Mouse (Mus musculus): ENCODE results near the gene Fer1l5.

GRCm38 (mm10) chr1:36356955-36357695 is 15.0 kb upstream of the Fer1l5 start:
- TF ChIP-seq POLR2A (IDR thresholded peaks at IDR 0.05; ENCODE audit: low read depth, low read length) (no peak), CTCF (IDR thresholded peaks at IDR 0.05; ENCODE audit: extremely low read depth, insufficient read depth, insufficient read length, insufficient replicate concordance) (no peak)
